Mouse (Mus musculus) cerebellum, adult 11 months (tissue): ENCODE results near the gene Kcne2.

Source experiments
- DNase-seq: peaks from one replicate; pipeline ENCODE4 v3.0.0; 2022

The Kcne2 gene

GRCm38 (mm10) chr16:92292101-92292500 is at the start of gene Kcne2:
TSS of gene Kcne2 (plus strand) at chr16:92292389.
- no peak for DNase-seq

DNA sequence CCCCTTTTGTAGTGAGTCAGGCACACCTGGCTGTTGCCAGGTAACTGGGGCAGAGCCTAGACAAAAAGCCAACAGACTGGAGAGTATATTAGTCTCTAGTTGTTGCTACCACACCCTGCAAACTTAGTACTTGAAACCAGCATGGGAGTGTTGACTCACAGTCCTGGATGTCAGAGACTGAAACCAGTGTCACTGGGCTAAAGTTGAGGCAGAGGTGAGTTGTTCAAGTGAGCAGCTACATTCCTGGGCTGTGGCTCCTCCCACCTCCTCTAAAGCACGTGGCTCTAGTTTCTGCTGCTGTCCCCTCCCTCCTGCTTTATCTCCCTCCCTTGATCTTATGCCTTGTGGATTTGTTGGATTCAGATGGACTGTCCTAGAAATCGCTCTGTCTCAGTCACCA is 46.3 kb upstream of the Kcne2 start:
- DNase-seq: no peak

DNA sequence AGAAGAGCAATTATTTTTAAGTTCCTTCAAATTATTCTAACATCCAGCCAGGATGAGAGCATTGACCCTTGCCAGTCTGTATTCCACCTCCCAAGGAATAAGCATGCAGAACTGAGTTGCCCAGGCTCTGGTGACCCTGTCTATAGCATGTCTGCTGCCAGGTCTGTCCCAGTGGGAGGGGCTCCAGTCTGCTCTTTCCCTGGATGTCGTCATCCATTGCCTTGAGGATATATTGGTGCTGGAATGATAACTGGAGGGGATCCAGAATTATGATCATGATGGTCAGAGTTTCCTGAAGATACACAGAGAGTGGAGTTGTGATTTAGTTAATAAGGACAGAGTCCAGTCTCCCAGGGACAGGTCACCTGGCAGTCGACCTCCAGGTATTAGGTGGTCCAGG is 45.2 kb upstream of the Kcne2 start:
- DNase-seq: no peak

- DNase-seq: no peak
These were observed 44.5 kb upstream of the Kcne2 start for GRCm38 (mm10) chr16:92247700-92248099.

DNA sequence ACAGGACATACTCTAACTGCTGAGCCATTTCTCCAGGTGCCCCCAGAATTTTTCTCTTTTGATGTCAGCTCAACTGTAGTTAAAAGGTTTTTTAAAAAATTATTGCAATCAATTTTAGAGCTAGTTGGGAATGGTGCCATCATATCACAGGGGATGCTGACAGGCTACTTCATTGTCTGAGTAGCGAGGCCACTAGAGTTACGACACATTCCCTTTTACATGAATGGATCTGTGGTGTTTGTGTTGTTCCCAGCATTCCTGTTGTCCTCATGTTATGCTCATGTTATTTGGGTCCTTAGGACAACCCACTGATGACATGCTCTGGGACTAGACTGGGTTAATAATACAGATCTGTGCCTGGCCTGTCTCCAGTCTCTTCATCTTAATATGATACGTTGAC is 42.5 kb upstream of the Kcne2 start:
- no peak for DNase-seq

- no peak for DNase-seq
These were observed 41.7 kb upstream of the Kcne2 start for GRCm38 (mm10) chr16:92250452-92250851.

DNA sequence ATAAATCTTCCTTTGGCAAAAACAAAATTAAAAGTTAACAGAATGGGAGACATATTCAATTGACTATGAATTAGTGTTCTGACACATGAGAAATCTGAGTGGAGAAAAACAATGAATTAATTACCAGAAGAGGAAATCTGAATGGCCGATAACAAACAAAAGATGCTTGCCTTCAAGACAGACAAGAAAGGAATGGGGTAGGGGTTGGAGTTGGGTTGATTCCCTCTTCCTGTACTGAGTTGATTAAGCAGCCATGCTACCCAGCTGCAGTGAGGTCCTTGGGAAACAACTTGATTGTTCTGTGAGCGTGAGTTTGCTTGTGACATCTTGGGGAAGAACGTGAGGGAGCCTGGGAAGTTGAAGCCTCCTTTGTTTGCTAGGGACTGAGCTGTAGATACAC is 37.9 kb upstream of the Kcne2 start:
- no peak for DNase-seq

GRCm38 (mm10) chr16:92267861-92268260 is 24.3 kb upstream of the Kcne2 start:
- no peak for DNase-seq

DNA sequence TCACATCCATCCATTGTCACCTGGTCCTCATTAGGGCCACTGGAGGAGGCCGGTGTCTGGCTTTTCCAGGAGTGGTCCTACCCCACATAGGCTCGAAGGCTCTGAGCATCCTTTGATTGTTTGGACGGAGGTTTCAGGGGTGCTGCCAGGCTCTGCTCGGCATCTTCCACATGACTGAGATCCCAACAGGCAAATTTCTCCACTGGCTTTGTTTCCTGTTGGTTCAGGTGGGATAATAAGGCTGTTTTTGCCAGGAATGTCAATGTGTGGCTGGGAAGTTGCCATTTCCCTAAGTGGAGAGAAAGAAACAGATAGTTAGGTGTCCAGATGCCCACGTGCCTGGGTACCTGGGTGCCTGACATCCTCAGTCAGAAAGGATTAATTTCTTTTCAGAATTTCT is 17.7 kb upstream of the Kcne2 start:
- DNase-seq: no peak

- DNase-seq: no peak
These were observed 16.7 kb upstream of the Kcne2 start for GRCm38 (mm10) chr16:92275526-92275925.

- DNase-seq: no peak
These were observed 9.5 kb upstream of the Kcne2 start for GRCm38 (mm10) chr16:92282671-92283070.

DNA sequence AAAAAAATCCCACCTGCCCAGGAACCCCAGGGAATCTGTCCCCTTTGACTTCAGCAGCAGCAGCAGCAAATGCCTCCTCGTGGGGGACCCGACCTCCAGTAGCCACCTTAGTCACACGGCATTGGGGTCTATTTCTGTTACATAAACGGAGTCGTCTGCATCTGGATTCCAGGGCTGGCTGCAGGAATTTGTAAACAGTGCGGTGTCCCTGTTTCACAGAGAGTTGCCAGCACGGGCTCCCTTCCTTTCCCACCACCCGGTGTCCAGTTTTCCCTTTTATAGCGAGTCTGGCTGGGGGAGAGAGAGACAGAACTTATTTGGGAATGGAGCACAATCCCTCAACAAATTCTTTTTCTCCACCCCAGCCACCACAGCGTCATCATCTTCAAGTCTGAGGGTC is 7.1 kb upstream of the Kcne2 start:
- no peak for DNase-seq

GRCm38 (mm10) chr16:92286609-92287008 is 5.6 kb upstream of the Kcne2 start:
- peak; percentile 79 for DNase-seq

- no peak for DNase-seq
These were observed 3.4 kb upstream of the Kcne2 start for GRCm38 (mm10) chr16:92288778-92289177.

- DNase-seq: no peak
These were observed 2.1 kb upstream of the Kcne2 start for GRCm38 (mm10) chr16:92290045-92290444.

- no peak for DNase-seq
These were observed 2.2 kb downstream of the Kcne2 start for GRCm38 (mm10) chr16:92294267-92294970.

- DNase-seq: no peak
These were observed 3.1 kb downstream of the Kcne2 start for GRCm38 (mm10) chr16:92295328-92295727.

DNA sequence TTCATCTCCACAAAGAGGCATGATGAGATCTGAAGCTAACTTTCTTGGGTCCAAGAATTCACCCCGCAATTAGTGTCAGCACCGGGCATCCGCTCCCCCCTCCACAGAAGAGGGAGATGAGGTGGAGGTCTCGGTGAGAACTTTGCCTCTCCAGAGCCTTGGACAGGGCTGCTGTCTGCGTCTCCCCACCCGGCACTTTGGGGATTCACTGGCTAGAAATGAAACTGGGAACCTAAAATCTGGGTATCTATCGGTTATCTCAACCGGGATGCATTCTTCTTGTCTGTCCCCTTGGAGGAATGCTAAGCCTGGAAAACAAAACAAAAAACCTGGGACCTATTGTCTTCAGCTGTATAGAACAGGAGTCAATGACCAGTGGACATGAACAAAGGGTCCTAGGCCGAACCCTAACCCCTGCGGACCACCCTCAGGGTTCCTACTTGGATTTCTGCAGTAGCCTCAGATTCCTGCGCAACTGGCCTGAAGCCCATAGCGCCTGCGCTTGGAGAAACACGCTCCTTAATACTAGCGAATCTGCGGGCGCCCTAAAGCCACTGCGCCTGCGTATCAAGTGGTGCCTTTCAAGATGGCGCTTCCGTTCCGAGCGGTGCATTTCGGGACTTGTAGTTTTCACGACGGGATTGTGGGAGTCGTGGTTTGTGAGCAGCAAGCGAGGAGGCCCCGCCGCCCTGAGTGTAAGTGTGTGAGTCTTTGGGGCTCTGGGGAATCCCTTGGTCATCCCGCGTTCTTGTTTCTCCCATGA is 8.6 kb downstream of the Kcne2 start, which contains the start of gene Smim11:
Smim11 (plus strand) TSS at position 638 of the 763 bp plus-strand sequence.
- peak; percentile 94 for DNase-seq

GRCm38 (mm10) chr16:92301412-92301806 is 9.2 kb downstream of the Kcne2 start:
- peak; percentile 49 for DNase-seq

GRCm38 (mm10) chr16:92301989-92302388 is 9.8 kb downstream of the Kcne2 start:
- no peak for DNase-seq

DNA sequence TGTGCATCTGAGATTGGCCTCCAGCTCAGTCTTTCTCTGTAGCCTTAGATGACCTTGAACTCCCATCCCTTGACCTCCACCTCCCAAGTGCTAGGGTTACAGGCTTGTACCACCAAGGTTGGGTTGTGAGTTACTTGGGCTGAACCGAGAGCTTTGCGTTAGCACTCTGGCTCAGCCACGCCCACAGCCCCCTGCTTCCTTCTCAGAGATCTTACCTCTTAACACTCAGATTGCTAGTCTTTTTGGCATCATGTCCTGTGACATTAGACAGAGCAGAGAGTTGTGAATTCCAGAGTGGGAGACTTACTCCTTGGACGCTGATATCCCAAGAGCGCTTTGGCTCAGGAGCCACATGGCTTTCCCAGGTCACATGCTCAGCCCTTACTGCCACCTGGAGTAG is 10.3 kb downstream of the Kcne2 start:
- DNase-seq: no peak

- DNase-seq: no peak
These were observed 13.3 kb downstream of the Kcne2 start for GRCm38 (mm10) chr16:92305519-92305918.

GRCm38 (mm10) chr16:92307947-92308346 is 15.8 kb downstream of the Kcne2 start:
- DNase-seq: no peak

- DNase-seq: no peak
These were observed 16.9 kb downstream of the Kcne2 start for GRCm38 (mm10) chr16:92309126-92309525.
